Mouse (Mus musculus) midbrain, embryonic 16.5 days (tissue): ENCODE results near the gene Gm10282. TPM values are rescaled to one million over a fixed set of nuclear protein-coding genes. Genes with fewer than 3 reads are reported as not detected.

Experiments
- ATAC-seq: fragments of 200-750 bp; cut with Nextera tagmentation; 2 replicates; pipeline ENCODE4 v1.8.0; 2017; ENCODE audit warnings: moderate TSS enrichment
- H3K27ac ChIP-seq: fragments of 300-500 bp; sonication (generic); 2 replicates; pipeline ENCODE4 v1.5.1; 2014; ENCODE audit warnings: mild to moderate bottlenecking, low read length, mixed read lengths
- H3K27me3 ChIP-seq: fragments of 300-500 bp; sonication (generic); 2 replicates; pipeline ENCODE4 v1.6.1; 2014; ENCODE audit warnings: low read depth, low read length, mixed read lengths; ENCODE audit not compliant: control insufficient read depth, insufficient read depth
- H3K36me3 ChIP-seq: fragments of 300-500 bp; sonication (generic); 2 replicates; pipeline ENCODE4 v1.6.1; 2014; ENCODE audit warnings: mild to moderate bottlenecking, low read length, moderate library complexity, mixed read lengths; ENCODE audit not compliant: control insufficient read depth, insufficient read depth
- H3K4me1 ChIP-seq: fragments of 300-500 bp; sonication (generic); 2 replicates; pipeline ENCODE4 v1.6.1; 2014; ENCODE audit warnings: mild to moderate bottlenecking, low read length, mixed read lengths; ENCODE audit not compliant: control insufficient read depth, insufficient read depth
- H3K4me2 ChIP-seq: fragments of 300-500 bp; sonication (generic); 2 replicates; pipeline ENCODE4 v1.6.1; 2014; ENCODE audit warnings: mild to moderate bottlenecking, low read length, mixed read lengths
- H3K4me3 ChIP-seq: fragments of 300-500 bp; sonication (generic); 2 replicates; pipeline ENCODE4 v1.5.1; 2014; ENCODE audit warnings: low read depth, mild to moderate bottlenecking, low read length, moderate library complexity, mixed read lengths
- H3K9ac ChIP-seq: fragments of 300-500 bp; sonication (generic); 2 replicates; pipeline ENCODE4 v1.6.1; 2014; ENCODE audit warnings: low read depth, low read length, mixed read lengths
- H3K9me3 ChIP-seq: fragments of 300-500 bp; sonication (generic); replicated peaks from 2 replicates; pipeline ENCODE4 v1.6.1; 2014; ENCODE audit warnings: mild to moderate bottlenecking, low read length, mixed read lengths; ENCODE audit not compliant: control insufficient read depth, poor library complexity, severe bottlenecking
- WGBS: fragments of 180-500 bp; shearing (Covaris S2); extraction: QIAGEN DNeasy Blood & Tissue Kit; methylation state at CpG from one replicate; pipeline ENCODE4 v1.1.7; 2014; 5-methylcytosine and 5-hydroxymethylcytosine counted together
- polyA plus RNA-seq: library from polyadenylated mRNA; unstranded; fragments of >200 nt; fragmentation: Nextera tagmentation; extraction: Ambion mirVana; gene quantifications from 2 replicates; pipeline ENCODE4 v1.2.1, GENCODE M21; 2015

Gm10282 gene
- polyA plus RNA-seq, 1 experiment from 2014 or later: 9.7 TPM

DNA sequence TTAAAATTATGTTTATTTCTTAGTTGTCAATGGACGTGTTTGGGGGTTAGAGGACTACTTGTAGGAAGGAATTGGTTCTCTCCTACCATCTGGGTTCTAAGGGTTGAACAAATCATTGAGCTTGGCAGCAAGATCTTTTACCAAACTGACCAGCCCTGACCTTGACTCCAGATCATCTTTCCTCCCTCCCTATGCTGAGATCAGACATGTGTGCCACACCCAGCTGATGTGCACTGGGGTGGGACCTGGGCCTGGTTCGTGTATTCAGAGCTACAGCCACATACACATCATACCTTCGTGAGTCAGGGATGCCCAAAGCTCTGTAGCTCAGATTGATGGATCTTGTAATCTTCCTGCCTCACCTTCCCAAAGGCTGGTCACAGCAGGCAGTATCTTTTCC, 33.4 kb downstream of the Gm10282 start:
- WGBS: 67% methylated on average over 3 of the region's 3 CpGs
- Histone ChIP-seq H3K4me2 (no peak overlapping the region), H3K27ac (no peak overlapping the region), H3K4me3 (no peak overlapping the region), H3K4me1 (no peaks in the 10 kb centered on the region), H3K9me3 (no peaks in the 10 kb centered on the region), H3K27me3 (no peaks in the 10 kb centered on the region), H3K36me3 (no peaks in the 10 kb centered on the region), H3K9ac (no peak overlapping the region)
- ATAC-seq: no peak

DNA sequence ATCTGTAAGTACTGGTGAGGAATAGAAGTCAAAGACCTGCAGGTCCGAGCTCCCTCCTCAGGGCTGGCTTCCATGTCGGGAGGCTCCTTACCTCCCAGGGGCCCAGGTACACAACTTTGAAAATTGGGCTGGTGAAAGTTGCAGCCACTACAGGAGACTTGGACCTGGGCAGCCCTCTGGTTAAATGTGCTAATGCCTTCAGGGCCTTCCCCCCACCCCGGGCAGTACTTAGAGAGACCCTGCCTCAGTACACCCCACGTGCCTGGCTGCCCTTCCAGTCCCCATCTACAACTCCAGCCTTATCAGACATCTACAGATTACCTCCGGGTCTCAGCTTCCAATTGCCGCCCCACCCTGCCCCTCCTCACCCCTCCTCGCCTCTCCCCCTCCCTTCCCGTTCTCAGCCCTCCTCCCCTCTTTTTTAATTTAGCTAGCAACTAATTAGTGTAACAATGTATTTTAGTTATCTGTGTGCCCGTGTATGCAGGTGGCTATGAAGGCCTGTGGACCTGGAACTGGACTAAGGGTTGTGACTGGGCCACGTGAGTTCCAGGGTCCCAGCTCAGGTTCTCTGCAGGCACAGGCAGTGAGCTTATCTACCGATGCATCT, 33.9 kb downstream of the Gm10282 start:
- H3K36me3 ChIP-seq: no peaks in the 10 kb centered on the region
- ATAC-seq: no peak
- H3K4me2 ChIP-seq: no peak overlapping the region
- H3K9ac ChIP-seq: no peak overlapping the region
- 80% methylated on average over 11 of the region's 11 CpGs for WGBS
- H3K4me3 ChIP-seq: no peak overlapping the region
- H3K4me1 ChIP-seq: no peaks in the 10 kb centered on the region
- no peaks in the 10 kb centered on the region for H3K9me3 ChIP-seq
- H3K27ac ChIP-seq: no peak overlapping the region
- H3K27me3 ChIP-seq: no peaks in the 10 kb centered on the region

GRCm38 (mm10) chr8:72270606-72271005, 34.5 kb downstream of the Gm10282 start:
- Histone ChIP-seq H3K9ac (no peak overlapping the region), H3K4me3 (no peak overlapping the region), H3K36me3 (no peaks in the 10 kb centered on the region), H3K27me3 (no peaks in the 10 kb centered on the region), H3K9me3 (no peaks in the 10 kb centered on the region), H3K27ac (no peak overlapping the region), H3K4me1 (no peaks in the 10 kb centered on the region), H3K4me2 (no peak overlapping the region)
- no peak for ATAC-seq
- WGBS: 89% methylated on average over 12 of the region's 12 CpGs

DNA sequence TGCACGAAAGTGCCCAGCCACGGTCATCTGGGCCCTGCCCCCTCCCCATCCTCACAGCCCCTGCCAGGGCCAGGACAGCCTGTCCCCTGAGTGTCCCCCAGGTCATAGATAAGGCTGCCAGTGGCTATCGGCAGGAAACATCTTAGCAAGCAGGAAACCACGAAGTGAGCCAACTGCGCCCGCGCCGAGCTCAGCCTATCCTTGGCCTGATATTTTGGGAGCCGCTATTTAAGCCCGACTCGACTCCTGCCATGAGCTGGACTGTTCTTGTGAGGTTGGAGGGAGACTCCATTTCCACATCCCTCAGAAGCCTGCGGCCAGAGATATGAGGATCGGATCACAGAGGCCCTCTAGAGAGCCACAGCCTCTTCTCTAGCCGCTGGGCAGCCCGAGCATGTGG, 36.7 kb downstream of the Gm10282 start:
- 88% methylated on average over 15 of the region's 15 CpGs for WGBS

DNA sequence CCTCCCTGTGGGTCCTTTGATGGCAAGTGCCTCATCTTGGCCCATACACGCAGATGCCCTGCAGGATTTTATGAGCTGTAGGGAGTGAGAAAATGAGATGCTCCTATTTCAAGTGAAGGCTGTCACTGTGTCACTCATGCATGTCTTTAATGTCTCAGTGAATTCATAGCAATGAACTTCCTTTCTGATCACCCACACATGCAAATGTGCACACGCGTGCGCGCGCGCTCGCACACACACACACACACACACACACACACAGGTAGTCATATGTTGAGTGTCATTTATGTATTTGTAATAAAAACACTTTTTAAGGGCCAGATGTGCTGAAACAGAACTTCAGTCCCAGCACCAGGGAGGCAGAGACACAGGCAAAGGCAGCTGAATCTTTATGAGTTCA, 38.0 kb downstream of the Gm10282 start:
- no peak overlapping the region for H3K4me3 ChIP-seq
- no peaks in the 10 kb centered on the region for H3K27me3 ChIP-seq
- WGBS: over 99% methylated on average over 8 of the region's 8 CpGs
- no peak overlapping the region for H3K27ac ChIP-seq
- no peak overlapping the region for H3K9ac ChIP-seq
- no peaks in the 10 kb centered on the region for H3K9me3 ChIP-seq
- H3K4me2 ChIP-seq: no peak overlapping the region
- no peaks in the 10 kb centered on the region for H3K4me1 ChIP-seq
- no peaks in the 10 kb centered on the region for H3K36me3 ChIP-seq
- ATAC-seq: no peak

More for the DNA sequence above, 36.7 kb downstream of the Gm10282 start:
- no peaks in the 10 kb centered on the region for H3K4me1 ChIP-seq
- H3K36me3 ChIP-seq: no peaks in the 10 kb centered on the region
- no peaks in the 10 kb centered on the region for H3K9me3 ChIP-seq
- no peak overlapping the region for H3K4me3 ChIP-seq
- no peak overlapping the region for H3K9ac ChIP-seq
- no peaks in the 10 kb centered on the region for H3K27me3 ChIP-seq
- 0 out of 2 replicates have a peak overlapping the region, but pooled peaks have one; percentile 52 for H3K27ac ChIP-seq
- no peak overlapping the region for H3K4me2 ChIP-seq
- ATAC-seq: no peak

DNA sequence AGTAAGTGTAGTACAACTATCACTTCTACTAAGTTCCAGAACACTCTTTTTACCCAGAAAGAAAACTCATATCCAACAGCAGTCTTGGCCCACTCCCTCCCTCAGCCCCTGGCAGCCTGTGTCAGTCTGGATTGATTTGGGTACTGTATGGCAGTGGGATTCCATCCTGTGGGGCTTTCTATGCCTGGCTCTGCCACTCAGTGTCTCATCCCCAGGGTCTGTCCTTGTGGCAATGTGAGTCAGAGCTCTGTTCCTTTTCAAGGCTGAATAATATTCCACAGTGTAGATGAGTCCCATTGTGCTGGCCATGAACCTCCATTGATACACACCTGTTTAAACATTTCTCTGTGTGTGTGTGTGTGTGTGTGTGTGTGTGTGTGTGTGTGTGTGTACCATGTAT, 38.4 kb downstream of the Gm10282 start:
- no peak overlapping the region for H3K9ac ChIP-seq
- no peaks in the 10 kb centered on the region for H3K36me3 ChIP-seq
- no peak overlapping the region for H3K27ac ChIP-seq
- no peaks in the 10 kb centered on the region for H3K4me1 ChIP-seq
- no peaks in the 10 kb centered on the region for H3K9me3 ChIP-seq
- no peaks in the 10 kb centered on the region for H3K27me3 ChIP-seq
- no peak overlapping the region for H3K4me2 ChIP-seq
- no peak overlapping the region for H3K4me3 ChIP-seq
- no peak for ATAC-seq

- Histone ChIP-seq H3K27me3 (no peaks in the 10 kb centered on the region), H3K4me2 (no peak overlapping the region), H3K9ac (no peak overlapping the region), H3K36me3 (no peaks in the 10 kb centered on the region), H3K27ac (no peak overlapping the region), H3K4me3 (no peak overlapping the region), H3K4me1 (no peaks in the 10 kb centered on the region), H3K9me3 (no peaks in the 10 kb centered on the region)
- no peak for ATAC-seq
- 61% methylated on average over 5 of the region's 7 CpGs for WGBS
Observed at GRCm38 (mm10) chr8:72265342-72265741, 39.7 kb downstream of the Gm10282 start.

DNA sequence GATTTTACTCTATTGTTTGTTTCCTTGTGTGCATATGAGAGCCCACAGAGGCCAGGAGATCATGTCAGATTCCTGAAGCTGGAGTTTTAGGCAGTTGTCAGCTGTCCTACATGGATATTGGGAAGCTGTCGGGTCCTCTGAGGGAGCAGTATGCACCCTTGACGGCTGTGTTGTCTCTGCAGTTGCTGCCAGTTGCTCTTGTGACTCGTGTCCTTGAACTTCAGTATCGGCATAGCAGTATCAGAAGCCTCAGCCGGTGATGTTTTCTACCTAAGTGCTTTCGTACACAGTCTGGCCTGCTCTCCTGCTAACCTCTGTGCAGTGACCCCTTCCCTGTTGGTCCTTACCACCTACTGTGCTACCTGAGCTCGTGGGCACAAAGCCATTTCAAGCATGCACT, 41.6 kb downstream of the Gm10282 start:
- Histone ChIP-seq H3K9me3 (no peaks in the 10 kb centered on the region), H3K4me2 (no peak overlapping the region), H3K4me3 (no peak overlapping the region), H3K36me3 (no peaks in the 10 kb centered on the region), H3K4me1 (no peaks in the 10 kb centered on the region), H3K27ac (no peak overlapping the region), H3K9ac (no peak overlapping the region), H3K27me3 (no peaks in the 10 kb centered on the region)
- 71% methylated on average over 7 of the region's 7 CpGs for WGBS
- ATAC-seq: no peak

DNA sequence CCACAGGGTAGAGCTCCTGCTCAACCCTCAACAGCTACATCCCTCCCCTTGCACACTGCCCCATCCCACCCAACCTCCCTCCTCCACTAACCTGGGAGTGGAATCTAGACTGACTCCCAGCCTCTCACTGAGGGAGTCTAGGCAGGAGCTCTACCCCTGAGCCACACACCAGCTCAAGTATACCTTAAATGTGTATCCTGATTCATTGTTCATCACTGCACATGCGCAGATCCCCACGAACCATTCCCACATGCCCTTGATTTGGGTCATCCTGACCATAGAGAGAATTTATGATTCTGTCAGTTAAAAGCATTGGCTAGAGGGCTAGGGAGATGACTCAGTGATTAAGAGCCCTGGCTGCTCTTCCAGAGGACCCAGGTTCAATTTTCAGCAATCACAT, 42.3 kb downstream of the Gm10282 start:
- Histone ChIP-seq H3K9ac (no peak overlapping the region), H3K4me1 (no peaks in the 10 kb centered on the region), H3K27me3 (no peaks in the 10 kb centered on the region), H3K4me3 (no peak overlapping the region), H3K9me3 (no peaks in the 10 kb centered on the region), H3K36me3 (no peaks in the 10 kb centered on the region), H3K27ac (no peak overlapping the region), H3K4me2 (no peak overlapping the region)
- no peak for ATAC-seq
- WGBS: 89% methylated on average over 2 of the region's 2 CpGs
